Mouse (Mus musculus) kidney, adult 2 months (tissue): ENCODE measurements around the gene Thra.
A peak's percentile ranks its signal among the peaks of the same experiment; 100 is the strongest.

Source experiments
- CTCF ChIP-seq: fragments of 200-500 bp; conservative IDR thresholded peaks from 2 replicates; pipeline ENCODE4 v1.5.1; 2011; ENCODE audit warnings: low read depth, mild to moderate bottlenecking, control low read depth, low read length, moderate library complexity, mixed read lengths; ENCODE audit not compliant: insufficient read depth, insufficient read length
- POLR2A ChIP-seq: fragments of 200-500 bp; IDR thresholded peaks from one replicate; pipeline ENCODE4 v1.6.1; 2011; ENCODE audit warnings: low read depth, low read length, control low read depth

- peak; percentile 54 for TF ChIP-seq CTCF
- no peak for TF ChIP-seq POLR2A
Observed at GRCm38 (mm10) chr11:98785772-98786281, 45.4 kb downstream of the Thra start.
